Mouse (Mus musculus): ENCODE measurements around the gene Trim8. TPM values are rescaled to one million over a fixed set of nuclear protein-coding genes. Genes with fewer than 3 reads are reported as not detected.

Trim8 gene
- polyA plus RNA-seq, 1 experiment, result 22.1 TPM

- no peak overlapping the region; the same call in 1 of the 2 replicates for H3K27ac ChIP-seq (ENCODE audit: insufficient read depth, low read length)
- H3K4me1 ChIP-seq (ENCODE audit: control insufficient read depth, insufficient read depth, low read length), result peaks cover 22% of the 10 kb centered on the region
- TF ChIP-seq POLR2A (IDR thresholded peaks at IDR 0.05; ENCODE audit: low read depth, low read length), result no peak
- TF ChIP-seq CTCF (IDR thresholded peaks at IDR 0.05; ENCODE audit: borderline replicate concordance, insufficient read depth, low read length), result no peak
- H3K4me3 ChIP-seq (ENCODE audit: insufficient read depth, low read length), result no peak overlapping the region
Measured at GRCm38 (mm10) chr19:46509202-46509601, 7.7 kb downstream of the Trim8 start.

- TF ChIP-seq CTCF (IDR thresholded peaks at IDR 0.05; ENCODE audit: borderline replicate concordance, insufficient read depth, low read length) (no peak), POLR2A (IDR thresholded peaks at IDR 0.05; ENCODE audit: low read depth, low read length) (no peak)
- Histone ChIP-seq H3K4me1 (ENCODE audit: control insufficient read depth, insufficient read depth, low read length) (peaks cover 22% of the 10 kb centered on the region), H3K27ac (ENCODE audit: insufficient read depth, low read length) (no peak overlapping the region), H3K4me3 (ENCODE audit: insufficient read depth, low read length) (no peak overlapping the region)
Measured at GRCm38 (mm10) chr19:46509736-46510135, 8.2 kb downstream of the Trim8 start.

- TF ChIP-seq POLR2A (IDR thresholded peaks at IDR 0.05; ENCODE audit: low read depth, low read length), result no peak
- Histone ChIP-seq H3K4me1 (ENCODE audit: control insufficient read depth, insufficient read depth, low read length) (peaks cover 20% of the 10 kb centered on the region), H3K4me3 (ENCODE audit: insufficient read depth, low read length) (no peak overlapping the region), H3K27ac (ENCODE audit: insufficient read depth, low read length) (no peak overlapping the region)
Measured at GRCm38 (mm10) chr19:46510401-46510800, 8.9 kb downstream of the Trim8 start.

GRCm38 (mm10) chr19:46510824-46511223 lies 9.3 kb downstream of the Trim8 start:
- no peak overlapping the region for H3K27ac ChIP-seq (ENCODE audit: insufficient read depth, low read length)

GRCm38 (mm10) chr19:46511263-46511662 lies 9.8 kb downstream of the Trim8 start:
- no peak overlapping the region for H3K4me3 ChIP-seq (ENCODE audit: insufficient read depth, low read length)
- TF ChIP-seq CTCF (IDR thresholded peaks at IDR 0.05; ENCODE audit: borderline replicate concordance, insufficient read depth, low read length) (no peak), POLR2A (IDR thresholded peaks at IDR 0.05; ENCODE audit: low read depth, low read length) (no peak)
- H3K4me1 ChIP-seq (ENCODE audit: control insufficient read depth, insufficient read depth, low read length), result peaks cover 18% of the 10 kb centered on the region
- H3K27ac ChIP-seq (ENCODE audit: insufficient read depth, low read length), result no peak overlapping the region

More at GRCm38 (mm10) chr19:46510824-46511223, 9.3 kb downstream of the Trim8 start:
- TF ChIP-seq CTCF (IDR thresholded peaks at IDR 0.05; ENCODE audit: borderline replicate concordance, insufficient read depth, low read length), result 0 out of 2 replicates have a peak, but pooled peaks have one; percentile 15
- TF ChIP-seq POLR2A (IDR thresholded peaks at IDR 0.05; ENCODE audit: low read depth, low read length), result no peak
- H3K4me1 ChIP-seq (ENCODE audit: control insufficient read depth, insufficient read depth, low read length), result peaks cover 18% of the 10 kb centered on the region
- H3K4me3 ChIP-seq (ENCODE audit: insufficient read depth, low read length), result no peak overlapping the region

- H3K27ac ChIP-seq (ENCODE audit: insufficient read depth, low read length), result no peak overlapping the region
- H3K4me3 ChIP-seq (ENCODE audit: insufficient read depth, low read length), result no peak overlapping the region
- 0 out of 2 replicates have a peak, but pooled peaks cover under 1% of the 10 kb centered on the region for H3K4me1 ChIP-seq (ENCODE audit: control insufficient read depth, insufficient read depth, low read length)
- TF ChIP-seq POLR2A (IDR thresholded peaks at IDR 0.05; ENCODE audit: low read depth, low read length) (no peak), CTCF (IDR thresholded peaks at IDR 0.05; ENCODE audit: borderline replicate concordance, insufficient read depth, low read length) (no peak)
Measured at GRCm38 (mm10) chr19:46514387-46514786, 12.9 kb downstream of the Trim8 start.

- H3K4me1 ChIP-seq (ENCODE audit: control insufficient read depth, insufficient read depth, low read length), result no peaks in the 10 kb centered on the region
- TF ChIP-seq CTCF (IDR thresholded peaks at IDR 0.05; ENCODE audit: borderline replicate concordance, insufficient read depth, low read length) (no peak), POLR2A (IDR thresholded peaks at IDR 0.05; ENCODE audit: low read depth, low read length) (no peak)
- H3K4me3 ChIP-seq (ENCODE audit: insufficient read depth, low read length), result no peak overlapping the region
- no peak overlapping the region for H3K27ac ChIP-seq (ENCODE audit: insufficient read depth, low read length)
Measured at GRCm38 (mm10) chr19:46515287-46515821, 13.9 kb downstream of the Trim8 start.

- Histone ChIP-seq H3K4me3 (ENCODE audit: insufficient read depth, low read length) (no peak overlapping the region), H3K27ac (ENCODE audit: insufficient read depth, low read length) (no peak overlapping the region), H3K4me1 (ENCODE audit: control insufficient read depth, insufficient read depth, low read length) (peaks cover 5% of the 10 kb centered on the region; the same call in 1 of the 2 replicates)
- TF ChIP-seq CTCF (IDR thresholded peaks at IDR 0.05; ENCODE audit: borderline replicate concordance, insufficient read depth, low read length) (no peak), POLR2A (IDR thresholded peaks at IDR 0.05; ENCODE audit: low read depth, low read length) (no peak)
Measured at GRCm38 (mm10) chr19:46516667-46517528, 15.4 kb downstream of the Trim8 start.

- TF ChIP-seq POLR2A (IDR thresholded peaks at IDR 0.05; ENCODE audit: low read depth, low read length), result no peak
- no peak for TF ChIP-seq CTCF (IDR thresholded peaks at IDR 0.05; ENCODE audit: borderline replicate concordance, insufficient read depth, low read length)
- Histone ChIP-seq H3K27ac (ENCODE audit: insufficient read depth, low read length) (no peak overlapping the region), H3K4me1 (ENCODE audit: control insufficient read depth, insufficient read depth, low read length) (peaks cover 10% of the 10 kb centered on the region), H3K4me3 (ENCODE audit: insufficient read depth, low read length) (no peak overlapping the region)
Measured at GRCm38 (mm10) chr19:46517529-46518351, 16.2 kb downstream of the Trim8 start.
